Mouse (Mus musculus) testis, adult 2 months (tissue): Measurements from ENCODE around the gene Mlh3. TPM values are rescaled to one million over a fixed set of nuclear protein-coding genes. Genes with fewer than 3 reads are reported as not detected.

Experiments used
- H3K27ac ChIP-seq: fragments of 200-500 bp; 2 replicates; pipeline ENCODE4 v1.5.1; 2012; ENCODE audit warnings: low read depth, low read length; ENCODE audit not compliant: control insufficient read depth, insufficient read depth
- H3K27me3 ChIP-seq: fragments of 200-500 bp; 2 replicates; pipeline ENCODE4 v1.6.1; 2012; ENCODE audit warnings: mild to moderate bottlenecking, low read length, moderate library complexity; ENCODE audit not compliant: control insufficient read depth, insufficient read depth
- H3K36me3 ChIP-seq: fragments of 200-500 bp; 2 replicates; pipeline ENCODE4 v1.6.1; 2012; ENCODE audit warnings: mild to moderate bottlenecking, low read length; ENCODE audit not compliant: control insufficient read depth, insufficient read depth
- H3K4me1 ChIP-seq: fragments of 200-500 bp; 2 replicates; pipeline ENCODE4 v1.6.1; 2012; ENCODE audit warnings: low read length; ENCODE audit not compliant: control insufficient read depth, insufficient read depth
- H3K4me3 ChIP-seq: fragments of 200-500 bp; 2 replicates; pipeline ENCODE4 v1.5.1; 2012; ENCODE audit warnings: low read depth, mild to moderate bottlenecking, low read length, moderate library complexity, mixed read lengths; ENCODE audit not compliant: control insufficient read depth
- CTCF ChIP-seq: fragments of 200-500 bp; IDR thresholded peaks from 2 replicates; pipeline ENCODE4 v1.5.1; 2012; ENCODE audit warnings: low read depth, mild to moderate bottlenecking, inconsistent platforms, low read length, moderate library complexity; ENCODE audit not compliant: control insufficient read depth, insufficient read depth, insufficient replicate concordance
- POLR2A ChIP-seq: fragments of 200-500 bp; IDR thresholded peaks from 2 replicates; pipeline ENCODE4 v1.6.1; 2012; ENCODE audit warnings: low read depth, mild to moderate bottlenecking, inconsistent platforms, low read length, moderate library complexity; ENCODE audit not compliant: control insufficient read depth
- polyA plus RNA-seq: library from polyadenylated mRNA; depleted of rRNA; stranded (reverse); fragments of >200 nt; gene quantifications from 2 replicates; pipeline ENCODE4 v1.2.3, GENCODE M21; 2012

Mlh3 gene
- polyA plus RNA-seq, 1 experiment, result 13.1 TPM

- H3K4me3 ChIP-seq, result no peak overlapping the region
- H3K36me3 ChIP-seq, result no peaks in the 10 kb centered on the region
- TF ChIP-seq CTCF (no peak), POLR2A (no peak)
- H3K4me1 ChIP-seq, result peaks cover 2% of the 10 kb centered on the region; the same call in 1 of the 2 replicates
- no peaks in the 10 kb centered on the region for H3K27me3 ChIP-seq
- no peak overlapping the region for H3K27ac ChIP-seq
Measured at GRCm38 (mm10) chr12:85271132-85271842, 888 bp upstream of the Mlh3 start.

GRCm38 (mm10) chr12:85269821-85270220 is 578 bp downstream of the Mlh3 start:
- Histone ChIP-seq H3K36me3 (no peaks in the 10 kb centered on the region; the same call in 1 of the 2 replicates), H3K4me1 (peaks cover 2% of the 10 kb centered on the region; the same call in 1 of the 2 replicates), H3K27me3 (no peaks in the 10 kb centered on the region), H3K27ac (peak overlapping the region; percentile 99), H3K4me3 (peak overlapping the region; percentile 100)
- TF ChIP-seq CTCF (no peak), POLR2A (no peak)

GRCm38 (mm10) chr12:85266248-85266647 is 4.2 kb downstream of the Mlh3 start:
- TF ChIP-seq POLR2A, result no peak
- TF ChIP-seq CTCF, result no peak
- Histone ChIP-seq H3K27ac (no peak overlapping the region), H3K4me1 (no peaks in the 10 kb centered on the region), H3K27me3 (no peaks in the 10 kb centered on the region), H3K36me3 (no peaks in the 10 kb centered on the region; the same call in 1 of the 2 replicates), H3K4me3 (no peak overlapping the region)

GRCm38 (mm10) chr12:85264940-85265339 is 5.5 kb downstream of the Mlh3 start:
- no peaks in the 10 kb centered on the region for H3K4me1 ChIP-seq
- peaks cover 2% of the 10 kb centered on the region; the same call in 1 of the 2 replicates for H3K36me3 ChIP-seq
- H3K4me3 ChIP-seq, result no peak overlapping the region
- TF ChIP-seq POLR2A, result no peak
- no peak for TF ChIP-seq CTCF
- no peak overlapping the region for H3K27ac ChIP-seq
- no peaks in the 10 kb centered on the region for H3K27me3 ChIP-seq

- no peak overlapping the region for H3K4me3 ChIP-seq
- no peaks in the 10 kb centered on the region for H3K4me1 ChIP-seq
- no peak overlapping the region for H3K27ac ChIP-seq
- no peaks in the 10 kb centered on the region for H3K27me3 ChIP-seq
- TF ChIP-seq POLR2A (no peak), CTCF (no peak)
- peaks cover 2% of the 10 kb centered on the region; the same call in 1 of the 2 replicates for H3K36me3 ChIP-seq
Measured at GRCm38 (mm10) chr12:85264531-85264930, 5.9 kb downstream of the Mlh3 start.

GRCm38 (mm10) chr12:85263190-85263589 is 7.2 kb downstream of the Mlh3 start:
- H3K36me3 ChIP-seq, result peaks cover 4% of the 10 kb centered on the region
- no peak overlapping the region for H3K4me3 ChIP-seq
- H3K27ac ChIP-seq, result no peak overlapping the region
- no peaks in the 10 kb centered on the region for H3K27me3 ChIP-seq
- H3K4me1 ChIP-seq, result no peaks in the 10 kb centered on the region
- no peak for TF ChIP-seq POLR2A

GRCm38 (mm10) chr12:85262489-85262888 is 7.9 kb downstream of the Mlh3 start:
- Histone ChIP-seq H3K27ac (no peak overlapping the region), H3K36me3 (peaks cover 4% of the 10 kb centered on the region), H3K27me3 (no peaks in the 10 kb centered on the region), H3K4me3 (no peak overlapping the region), H3K4me1 (no peaks in the 10 kb centered on the region)
- TF ChIP-seq POLR2A (no peak), CTCF (no peak)

GRCm38 (mm10) chr12:85257008-85257639 is 13.3 kb downstream of the Mlh3 start:
- no peaks in the 10 kb centered on the region for H3K27me3 ChIP-seq
- H3K4me3 ChIP-seq, result no peak overlapping the region
- H3K36me3 ChIP-seq, result peaks cover 5% of the 10 kb centered on the region
- TF ChIP-seq POLR2A (no peak), CTCF (no peak)
- H3K4me1 ChIP-seq, result no peaks in the 10 kb centered on the region
- H3K27ac ChIP-seq, result no peak overlapping the region
